9 mouse cellular contexts compared by ENCODE assay signal in the genomic region with DNA sequence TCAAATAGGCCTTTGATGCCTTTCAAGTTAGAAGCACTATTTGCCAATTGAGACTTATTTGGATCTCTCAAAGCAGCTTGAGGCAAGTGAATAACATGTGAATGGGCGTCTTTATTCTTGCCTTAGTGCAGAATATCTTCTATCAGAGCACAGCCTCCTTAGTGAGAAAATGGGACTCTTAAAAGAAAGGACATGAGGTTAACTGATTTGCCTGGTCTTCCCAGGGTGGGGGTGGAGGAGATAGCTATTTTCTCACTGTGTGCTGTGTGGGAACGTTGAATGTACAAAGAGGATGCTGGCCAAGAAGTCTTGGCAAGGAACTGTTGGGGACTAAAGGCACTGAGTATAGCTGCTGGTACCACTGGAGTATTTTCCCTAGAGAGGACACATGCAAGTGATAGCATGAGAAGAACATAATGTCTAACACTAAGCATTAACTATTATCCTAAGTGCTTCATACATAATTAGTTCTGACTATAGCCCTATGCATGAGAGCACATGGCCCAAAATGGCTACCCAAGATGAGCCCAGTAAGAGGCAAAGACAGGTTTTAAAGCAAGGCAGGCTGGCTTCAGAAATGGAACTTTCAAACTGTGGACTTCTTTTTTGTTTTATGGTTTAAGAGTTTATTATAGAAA. TPM values are rescaled to one million over a fixed set of nuclear protein-coding genes. Genes with fewer than 3 reads are reported as not detected.
A peak's percentile ranks its signal among the peaks of the same experiment; 100 is the strongest.
DNase-seq lines count a peak whose midpoint lies in the region; ATAC-seq and TF ChIP-seq lines count a peak whose summit lies in the region.
"Had no signal": no experiment of that assay in that cellular context is flagged by ENCODE, and none has a peak within 500 bp of the region (broad histone marks: within the 10 kb centered on the region; RNA-seq: fewer than 3 reads in every experiment).

No protein-coding gene starts in this region.

- H3K27me3 ChIP-seq in heart, embryonic 12.5 days (replicated peaks): no peaks in the 10 kb centered on the region

- TF ChIP-seq CTCF in gastrocnemius, adult 2 months (IDR thresholded peaks at IDR 0.05): no peak

- intact Hi-C loops in left cerebral cortex, postnatal 25 days (cut with DNase I): loop anchor here (2.0 to 10.0 kb wide), 2 partner anchors 51 to 511 kb away; a partner anchor contains a TSS
- intact Hi-C loops in gastrocnemius, adult 2 months (cut with DNase I): loop anchor here (5.0 kb wide), 1 partner anchor 88 kb away; no protein-coding TSS in a partner anchor

- WGBS in heart, embryonic 12.5 days: 46% methylated on average over 2 of the region's 2 CpGs

- H3K4me1 ChIP-seq in heart, embryonic 12.5 days (replicated peaks): no peaks in the 10 kb centered on the region
- H3K4me1 ChIP-seq: limb, embryonic 13.5 days had no signal

- H3K36me3 ChIP-seq in heart, embryonic 12.5 days: no peaks in the 10 kb centered on the region
- H3K36me3 ChIP-seq: limb, embryonic 13.5 days had no signal

- no peak for DNase-seq in cerebellum, postnatal 36 days
- peak; percentile 56 to 62 for DNase-seq in right cerebral cortex, postnatal 10 days (ENCODE audit: low spot score in 2 of 2)
- no peak for DNase-seq in right cerebral cortex, adult 18-20 months
- peak; percentile 4 to 62 for DNase-seq in left cerebral cortex, postnatal 25 days (ENCODE audit: low spot score in 2 of 2)
- DNase-seq in gastrocnemius, adult 2 months: no peak
- no peak for DNase-seq in kidney, adult 9 months

- H3K9ac ChIP-seq in heart, embryonic 12.5 days: no peak overlapping the region
- H3K9ac ChIP-seq: limb, embryonic 13.5 days had no signal

- H3K27ac ChIP-seq in heart, embryonic 12.5 days (ENCODE audit: poor library complexity, severe bottlenecking): no peak overlapping the region
- no peak overlapping the region for H3K27ac ChIP-seq in gastrocnemius, adult 2 months
- H3K27ac ChIP-seq: limb, embryonic 13.5 days had no signal

- H3K9me3 ChIP-seq in heart, embryonic 12.5 days (replicated peaks): no peaks in the 10 kb centered on the region
- H3K9me3 ChIP-seq: limb, embryonic 13.5 days had no signal

- no peak overlapping the region for H3K4me3 ChIP-seq in heart, embryonic 12.5 days
- no peak overlapping the region for H3K4me3 ChIP-seq in gastrocnemius, adult 2 months

- no peak overlapping the region for H3K4me2 ChIP-seq in heart, embryonic 12.5 days

- 0 out of 2 replicates have a peak, but pooled peaks have one; percentile 17 for ATAC-seq in cerebellum, adult (ENCODE audit: insufficient number of reproducible peaks, low FRiP score, low TSS enrichment)
- ATAC-seq in heart, embryonic 12.5 days (ENCODE audit: insufficient number of reproducible peaks, low FRiP score): no peak

RNA-seq across cellular contexts. Expression of a gene that starts 40.4 kb away (rescaled TPM):
- total RNA-seq in left cerebral cortex, postnatal 25 days (2021): 100 to 1,000 TPM in 1 of 2 experiments, 10 to 100 TPM in 1; 72.9 to 102 TPM
- 1.8 and 3.9 TPM in 2 replicates for polyA plus RNA-seq in heart, embryonic 12.5 days (2016; fragmentation: Nextera tagmentation; extraction: Ambion mirVana)
- total RNA-seq in gastrocnemius, adult 2 months (2021): not detected

RNA-seq across cellular contexts. Expression of a gene that starts 49.9 kb away (rescaled TPM):
- total RNA-seq in left cerebral cortex, postnatal 25 days (2021): 10 to 100 TPM; 27.3 to 28.2 TPM
- 25.2 and 26.4 TPM in 2 replicates for polyA plus RNA-seq in heart, embryonic 12.5 days (2016; fragmentation: Nextera tagmentation; extraction: Ambion mirVana)
- 10 to 100 TPM; 66.4 to 74.7 TPM for total RNA-seq in gastrocnemius, adult 2 months (2021)

Comparison
In these comparisons a context has a peak if more than half of its experiments do, and no peak if none do; other contexts are left out.
1. DNase-seq: peak in right cerebral cortex, postnatal 10 days (2 of 2) and left cerebral cortex, postnatal 25 days (2 of 2); none in cerebellum, postnatal 36 days (0 of 2), right cerebral cortex, adult 18-20 months (single experiment), gastrocnemius, adult 2 months (single experiment) and kidney, adult 9 months (single experiment).
2. RNA of a gene that starts 40.4 kb away (total RNA-seq): 72.9 to 102 TPM in left cerebral cortex, postnatal 25 days; not detected in gastrocnemius, adult 2 months; every median in the first group is over 10 times any median in the second.